Mouse (Mus musculus) ZHBTc4 (cell line): Measurements from ENCODE around the gene Trim58.

Experiments
- DNase-seq: peaks from one replicate; pipeline ENCODE4 v3.0.0-alpha.2; 2011; ENCODE audit warnings: low read depth, low spot score

The Trim58 gene

DNA sequence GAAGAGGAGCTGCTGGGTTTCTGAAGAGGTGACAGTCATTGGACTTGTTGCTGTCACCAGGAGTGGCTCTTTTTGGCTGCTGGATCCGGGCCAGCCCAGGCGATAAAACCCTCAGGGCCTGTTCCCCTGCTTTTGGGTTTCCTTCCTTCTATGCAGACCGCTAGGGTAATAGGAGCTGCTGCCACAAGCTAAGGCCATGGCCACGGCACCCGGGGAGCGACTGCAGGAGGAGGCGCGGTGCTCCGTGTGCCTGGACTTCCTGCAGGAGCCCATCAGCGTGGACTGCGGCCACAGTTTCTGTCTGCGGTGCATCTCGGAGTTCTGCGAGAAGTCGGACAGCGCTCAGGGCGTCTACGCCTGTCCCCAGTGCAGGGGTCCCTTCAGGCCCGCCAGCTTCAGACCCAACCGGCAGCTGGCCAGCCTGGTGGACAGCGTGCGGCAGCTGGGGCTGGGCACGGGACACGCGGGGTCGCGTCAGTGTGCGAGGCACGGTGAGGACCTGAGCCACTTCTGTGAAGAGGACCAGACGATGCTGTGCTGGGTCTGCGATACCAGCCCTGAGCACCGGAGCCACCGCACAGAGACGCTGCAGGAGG, at the start of gene Trim58:
Gene Trim58 (plus strand): TSS at position 194 of the 596 bp plus-strand sequence.
- peak; percentile 46 for DNase-seq

DNA sequence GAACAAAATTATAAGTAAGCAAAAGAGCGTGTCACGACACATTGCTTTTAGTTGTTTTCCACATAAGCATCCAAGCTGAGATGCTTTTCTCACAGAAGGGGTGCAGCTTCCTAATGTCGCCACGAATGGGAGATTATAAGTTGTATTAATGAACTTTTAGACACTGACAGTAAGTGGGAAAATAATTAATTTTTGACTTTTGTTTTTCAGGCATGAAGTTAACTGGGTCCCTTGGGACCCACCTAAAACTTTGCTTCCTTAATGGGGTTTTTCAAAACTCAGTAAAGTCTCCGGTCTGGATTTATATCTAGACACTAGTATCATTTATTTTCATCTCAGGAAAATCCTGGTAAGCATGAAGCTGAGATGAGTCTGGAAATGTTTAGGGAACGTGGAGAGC, 45.5 kb upstream of the Trim58 start, which contains the start of gene Olfr324:
Gene Olfr324 (plus strand): TSS at position 301 of the 400 bp plus-strand sequence.
- DNase-seq, result no peak

DNA sequence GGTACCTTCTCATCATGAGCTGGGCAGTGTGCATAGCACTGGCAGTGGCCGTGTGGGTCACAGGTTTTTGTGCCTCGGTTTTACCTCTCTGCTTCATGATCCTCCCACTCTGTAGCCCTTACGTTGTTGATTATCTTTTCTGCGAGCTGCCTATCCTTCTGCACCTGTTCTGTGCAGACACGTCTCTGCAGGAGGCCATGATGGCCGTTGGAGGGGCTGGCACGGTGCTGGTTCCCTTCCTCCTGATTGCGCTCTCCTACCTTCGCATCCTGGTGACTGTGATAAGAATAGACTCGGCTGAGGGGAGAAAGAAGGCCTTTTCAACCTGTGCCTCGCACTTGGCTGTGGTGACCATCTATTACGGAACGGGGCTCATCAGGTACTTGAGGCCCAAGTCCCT, 42.4 kb upstream of the Trim58 start:
- DNase-seq, result no peak

DNA sequence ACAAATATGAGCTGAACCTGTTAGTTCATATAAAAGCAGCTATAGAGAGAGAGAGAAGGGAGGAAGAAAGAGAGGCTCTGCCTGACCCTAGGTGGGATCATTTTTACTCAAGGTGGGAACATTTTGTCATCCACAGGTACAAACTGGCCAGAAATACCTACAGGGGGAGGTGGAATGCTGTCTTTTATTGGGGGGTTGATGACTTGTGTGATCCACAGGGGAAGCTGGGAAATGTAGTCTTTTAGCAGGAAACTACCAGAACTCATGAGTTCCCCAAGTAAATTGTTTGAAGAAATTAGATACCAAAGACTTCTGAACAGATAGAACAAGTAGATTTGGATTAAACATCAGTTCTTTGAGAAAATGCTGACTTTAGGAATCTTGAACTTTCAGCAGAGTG, 38.2 kb upstream of the Trim58 start:
- no peak for DNase-seq

DNA sequence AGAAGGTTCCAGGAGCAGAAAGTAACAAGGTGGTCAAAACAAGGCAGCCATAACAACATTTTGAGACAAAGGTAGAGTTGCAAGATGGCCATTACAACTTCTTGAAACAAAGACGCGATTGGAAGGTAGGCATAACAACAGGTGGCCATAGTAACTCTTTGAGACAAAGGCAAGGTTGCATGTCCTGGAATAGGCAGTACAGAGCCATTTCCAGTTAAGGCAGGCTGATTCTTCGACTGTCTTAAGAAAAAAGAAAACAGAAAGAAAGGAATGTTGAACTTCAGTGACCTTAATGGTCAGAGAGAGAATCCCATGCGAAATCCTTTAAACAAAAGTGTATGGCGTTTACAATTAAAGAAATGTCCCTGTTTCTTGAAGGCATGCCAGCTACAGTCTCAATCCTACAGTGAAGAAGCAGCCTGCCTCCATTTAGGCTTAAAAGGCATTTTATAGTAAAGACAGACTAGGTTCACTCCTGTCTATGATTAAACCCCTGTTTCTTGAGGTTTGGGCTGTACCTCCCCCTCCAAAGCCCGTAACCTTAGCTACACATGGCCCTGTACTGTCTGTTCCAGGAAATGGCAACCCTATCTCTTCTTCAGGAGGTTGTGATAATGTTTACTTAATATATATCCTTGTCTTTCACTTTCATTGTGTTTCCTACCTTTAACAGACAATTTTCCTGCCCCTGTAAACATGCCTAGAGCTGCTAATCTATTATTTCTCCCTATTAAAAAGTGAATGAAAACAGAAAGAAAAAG, 37.3 kb upstream of the Trim58 start:
- DNase-seq, result peak; percentile 64

DNA sequence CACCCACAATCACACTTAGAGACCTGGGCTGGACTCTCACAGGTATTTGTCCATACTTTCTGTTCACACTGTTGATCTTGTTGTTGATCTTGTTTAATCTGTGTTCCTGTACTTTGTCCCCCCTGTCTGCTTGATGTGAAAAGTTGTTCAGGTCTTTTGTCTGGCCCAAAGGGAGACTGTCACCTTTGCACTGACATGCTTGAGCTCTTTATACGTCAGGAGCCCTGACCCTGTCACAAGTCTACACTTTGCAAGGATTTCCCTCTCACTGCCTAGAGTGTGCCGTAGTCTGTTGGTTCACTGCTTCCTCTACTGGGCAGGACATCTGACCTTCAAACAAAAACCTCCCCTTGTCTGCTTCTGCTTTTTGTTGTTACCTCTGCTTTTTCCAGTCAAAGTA, 35.6 kb upstream of the Trim58 start:
- DNase-seq, result no peak

DNA sequence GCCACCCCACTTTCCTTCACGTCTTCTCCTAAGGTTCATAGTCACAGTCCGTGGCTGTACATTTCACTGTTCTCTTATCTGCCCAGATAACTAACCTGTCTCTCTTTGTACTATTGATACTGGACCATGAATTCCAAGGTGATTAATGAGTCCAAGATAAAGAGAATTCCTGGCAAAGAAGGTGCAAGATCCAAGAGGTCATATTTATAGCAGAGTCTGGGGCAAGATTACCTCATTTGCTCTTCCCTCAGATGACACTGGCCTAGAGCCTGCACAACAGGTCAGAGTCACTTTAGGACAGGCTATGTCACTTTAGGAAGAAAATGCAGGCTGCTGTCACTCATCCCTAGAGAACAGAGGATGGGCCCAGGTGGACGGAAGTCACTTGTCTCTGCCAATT, 35.0 kb upstream of the Trim58 start:
- DNase-seq, result no peak

DNA sequence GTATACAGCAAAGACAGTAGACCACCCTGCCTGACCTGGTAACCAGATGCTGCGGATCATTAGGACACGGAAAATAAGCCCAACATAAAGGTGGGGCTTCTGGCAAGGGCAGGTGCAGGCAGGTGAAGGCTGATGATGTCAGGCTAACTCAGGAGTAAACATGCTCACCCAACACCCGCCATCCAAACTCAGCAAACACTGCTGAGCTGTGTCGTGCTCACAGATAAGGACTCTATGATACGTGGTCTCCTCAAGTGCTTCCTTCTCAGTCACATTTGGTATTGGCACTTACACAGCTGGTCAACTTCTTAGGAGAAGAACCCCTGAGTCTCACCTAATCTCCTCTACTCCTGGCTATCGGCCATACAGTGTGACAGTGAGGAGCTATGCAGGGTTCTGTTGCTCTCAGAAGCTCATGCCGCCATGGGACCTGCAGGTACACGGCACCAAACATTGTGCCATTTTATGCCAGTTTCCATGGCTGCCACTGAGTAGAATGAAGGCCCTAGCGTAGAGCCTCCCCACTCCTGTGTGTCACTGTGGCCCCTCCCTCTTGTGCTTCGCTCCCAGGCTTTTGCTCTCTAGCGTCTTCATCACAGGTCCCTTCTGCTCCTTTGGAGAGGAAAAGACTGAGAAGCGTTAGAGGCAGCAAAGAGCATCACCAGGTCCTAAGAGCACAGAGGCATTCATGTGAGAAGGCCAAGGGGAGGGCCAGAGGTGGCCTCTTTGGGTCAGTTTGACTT, 33.9 kb upstream of the Trim58 start:
- no peak for DNase-seq

DNA sequence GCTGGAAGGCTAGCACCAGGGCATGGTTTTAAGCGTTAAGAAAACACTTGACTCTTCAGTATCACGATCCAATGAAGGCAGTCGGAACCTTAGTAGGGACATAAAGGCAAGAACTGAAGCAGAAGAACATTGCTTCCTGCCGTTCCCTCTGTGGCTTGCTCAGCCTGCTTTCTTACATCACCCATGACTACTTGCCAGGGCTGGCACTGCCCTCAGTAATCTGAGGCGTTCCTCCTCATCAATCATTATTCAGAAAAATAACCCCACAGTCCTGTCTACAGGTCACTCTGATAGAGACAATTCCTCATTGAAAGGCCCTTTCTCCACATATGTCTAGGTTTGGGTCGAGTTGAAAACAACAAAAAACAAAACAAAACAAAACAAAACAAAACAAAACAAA, 33.2 kb upstream of the Trim58 start:
- no peak for DNase-seq

DNA sequence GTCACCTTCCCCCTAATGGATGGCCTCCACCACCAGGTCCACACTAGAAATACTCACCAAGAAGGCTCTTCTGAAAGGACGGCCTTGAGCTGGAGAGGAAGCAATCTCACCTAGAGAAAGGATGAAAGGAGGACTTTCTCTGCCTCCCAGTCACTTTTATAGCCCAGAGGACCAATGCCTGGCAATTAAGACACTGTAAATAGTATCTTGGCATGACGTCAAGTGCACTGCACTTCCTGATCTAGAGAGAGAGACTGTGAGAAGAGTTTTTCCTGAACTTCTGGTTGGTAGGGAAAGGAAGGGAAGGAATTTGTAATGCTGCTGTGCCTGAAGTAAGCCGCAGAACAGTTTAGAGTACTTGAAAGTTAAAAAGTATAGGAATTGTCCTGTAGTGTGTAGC, 26.9 kb upstream of the Trim58 start:
- no peak for DNase-seq

DNA sequence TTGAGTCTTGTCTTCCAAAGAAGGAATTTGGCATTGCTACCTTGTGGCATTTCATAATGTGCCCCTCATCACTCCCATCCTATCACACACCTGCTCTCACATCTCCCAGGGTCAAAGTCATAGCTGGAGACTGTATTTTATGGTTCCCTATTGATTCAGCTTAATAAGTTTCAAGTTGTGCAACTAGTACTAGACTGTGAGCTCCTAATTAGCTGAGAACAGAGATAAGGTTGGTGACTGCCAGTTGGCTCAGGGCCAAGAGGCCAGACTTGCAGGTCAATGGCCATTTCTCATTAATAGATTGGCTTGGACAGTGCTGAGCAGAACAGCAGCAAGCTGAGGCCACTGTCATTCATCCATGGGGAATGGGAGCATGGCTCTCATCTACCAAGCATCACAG, 25.7 kb upstream of the Trim58 start:
- no peak for DNase-seq

DNA sequence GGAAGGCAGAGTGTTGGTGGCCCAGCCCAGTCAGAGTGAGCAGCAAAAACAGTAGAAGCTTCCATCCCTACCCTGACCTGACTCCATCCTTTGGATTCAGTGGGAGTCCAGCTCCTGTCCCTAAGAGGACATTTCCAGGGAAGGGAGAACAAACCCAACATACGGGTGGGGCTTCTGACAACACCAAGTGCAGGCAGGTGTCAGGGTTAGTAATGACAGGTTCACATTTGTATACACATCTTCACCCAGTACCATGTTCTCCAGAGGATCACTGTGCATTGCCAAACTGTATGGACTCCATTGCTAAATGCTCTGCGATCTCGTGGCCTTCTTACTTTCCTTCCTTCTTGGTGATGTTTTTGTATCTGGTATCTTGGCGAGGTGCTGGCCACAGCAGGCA, 24.3 kb upstream of the Trim58 start, which contains the start of gene 2210407C18Rik:
Gene 2210407C18Rik (minus strand): TSS at position 101 of the 400 bp plus-strand sequence.
- DNase-seq, result no peak

DNA sequence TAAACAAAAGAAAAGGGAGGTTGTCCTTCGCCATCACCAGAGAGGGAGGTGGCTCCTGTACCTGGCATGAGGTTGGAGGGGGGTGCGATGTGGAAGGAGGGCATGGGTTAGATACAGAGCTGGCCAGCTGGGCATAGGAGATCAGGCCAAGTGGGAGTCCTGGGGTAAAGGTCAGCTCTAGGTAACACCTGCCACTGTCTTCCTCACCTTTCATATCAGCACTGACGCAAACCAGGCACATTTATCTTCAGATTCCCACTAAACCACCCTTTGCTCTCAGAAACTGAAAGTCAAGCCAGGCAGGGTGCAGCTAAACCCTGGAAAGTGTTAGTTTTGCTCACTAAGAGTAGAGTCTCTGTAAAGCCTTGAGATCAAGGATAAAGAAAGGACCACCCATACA, 21.9 kb upstream of the Trim58 start:
- DNase-seq, result no peak

DNA sequence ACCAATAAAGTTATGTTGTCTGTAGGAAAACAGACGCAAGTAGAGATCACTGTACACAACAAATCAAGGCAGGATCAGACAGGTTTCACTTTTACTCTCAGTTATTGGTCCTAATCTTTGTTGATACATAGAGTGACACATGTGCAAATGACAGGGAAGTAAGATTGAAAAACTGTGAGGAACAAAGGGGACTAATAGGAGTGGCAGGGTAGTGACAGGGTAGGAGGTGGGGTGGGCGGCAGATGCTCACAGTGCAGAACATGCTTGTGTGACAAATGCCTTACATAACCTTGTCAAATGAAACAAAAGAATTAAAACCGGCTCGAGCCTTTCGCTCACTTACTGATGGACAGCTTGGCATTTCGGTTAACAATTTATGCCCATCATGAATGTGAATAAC, 21.5 kb upstream of the Trim58 start:
- DNase-seq, result no peak

DNA sequence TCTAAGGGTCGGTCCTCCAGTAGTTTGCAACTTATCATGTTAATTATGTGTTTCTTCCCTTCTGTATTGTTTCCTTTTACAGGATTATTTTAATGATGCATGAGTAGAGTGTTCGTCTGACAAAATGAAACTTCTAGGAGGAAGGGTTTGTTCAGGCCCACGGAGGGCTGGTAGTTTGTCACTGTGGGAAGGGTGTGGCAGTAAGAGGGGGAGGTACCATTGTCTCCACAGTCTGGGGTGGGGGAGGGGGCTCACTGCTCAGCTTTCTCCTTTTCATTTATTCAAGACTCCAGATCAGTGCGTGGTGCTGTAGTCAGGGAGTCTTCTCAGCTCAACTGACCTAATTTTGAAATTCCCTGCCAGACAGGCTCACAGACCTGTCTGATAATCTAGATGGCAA, 14.1 kb upstream of the Trim58 start:
- DNase-seq, result no peak

DNA sequence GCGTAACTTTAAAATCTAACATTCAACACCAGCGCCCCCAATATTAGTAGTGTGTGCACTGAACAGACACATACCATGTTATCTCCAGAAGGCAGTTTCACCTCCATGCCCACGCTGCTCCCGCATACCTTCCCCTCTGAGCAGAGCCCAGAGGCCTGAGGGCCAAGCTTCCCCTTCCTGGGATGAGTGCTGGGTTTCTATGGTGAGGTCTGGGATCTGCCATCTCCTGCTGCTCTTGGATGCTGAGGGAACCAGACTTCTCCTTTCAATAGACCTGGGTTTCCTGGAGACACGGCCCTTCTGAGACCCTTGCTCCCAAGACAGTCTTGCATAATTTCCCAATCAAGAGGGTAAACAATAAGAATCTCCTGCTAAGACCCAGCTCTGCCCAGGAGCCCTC, 9.9 kb upstream of the Trim58 start, which contains the start of gene Olfr323:
Gene Olfr323 (minus strand): TSS at position 101 of the 400 bp plus-strand sequence.
- DNase-seq, result no peak

DNA sequence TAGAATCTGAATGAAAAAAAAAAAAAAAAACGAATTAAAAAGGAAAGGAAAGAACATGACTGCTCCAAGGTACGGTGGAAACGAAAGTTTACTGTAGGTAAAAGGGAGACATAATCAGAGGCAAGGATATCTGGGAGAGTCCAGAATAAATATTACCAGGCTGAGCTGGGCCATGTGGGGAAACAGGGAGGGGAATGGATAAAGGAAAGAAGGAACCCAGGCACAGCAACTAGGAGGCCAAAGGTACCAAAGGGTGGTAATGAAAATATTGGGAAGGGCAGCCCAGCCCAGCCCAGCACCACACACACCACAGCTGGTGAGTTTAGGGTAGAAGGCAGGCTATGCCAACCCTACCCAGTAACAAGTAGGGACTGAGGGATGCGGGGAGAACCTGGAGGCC, 5.4 kb upstream of the Trim58 start:
- no peak for DNase-seq

DNA sequence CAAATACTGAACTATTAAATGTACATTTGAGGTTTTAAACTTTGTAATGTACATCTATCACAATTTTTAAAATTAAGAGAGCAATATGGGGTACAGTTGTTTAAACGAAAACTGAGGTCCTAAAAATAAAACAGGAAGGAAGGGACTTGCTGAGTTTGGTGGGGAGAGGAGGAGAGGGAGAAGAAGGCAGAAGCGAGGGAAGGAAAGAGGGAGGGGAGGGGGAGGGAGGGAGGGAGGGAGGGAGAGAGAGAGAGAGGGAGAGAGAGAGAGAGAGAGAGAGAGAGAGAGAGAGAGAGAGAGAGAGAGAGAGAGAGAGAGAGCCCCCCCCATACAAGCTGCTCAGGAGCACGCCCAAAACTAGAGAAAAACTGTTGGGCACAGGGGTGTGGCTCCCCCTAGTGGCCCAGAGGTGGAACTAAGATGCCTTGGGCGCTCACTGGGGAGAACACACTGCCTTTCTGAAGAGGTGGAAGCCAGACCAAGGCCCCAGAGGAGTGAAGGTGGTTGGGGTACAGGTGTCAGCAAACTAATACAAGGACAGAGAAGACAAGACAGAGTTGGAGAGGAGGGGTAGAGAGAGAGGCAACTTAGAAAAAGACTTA, 3.8 kb upstream of the Trim58 start:
- peak; percentile 69 for DNase-seq

DNA sequence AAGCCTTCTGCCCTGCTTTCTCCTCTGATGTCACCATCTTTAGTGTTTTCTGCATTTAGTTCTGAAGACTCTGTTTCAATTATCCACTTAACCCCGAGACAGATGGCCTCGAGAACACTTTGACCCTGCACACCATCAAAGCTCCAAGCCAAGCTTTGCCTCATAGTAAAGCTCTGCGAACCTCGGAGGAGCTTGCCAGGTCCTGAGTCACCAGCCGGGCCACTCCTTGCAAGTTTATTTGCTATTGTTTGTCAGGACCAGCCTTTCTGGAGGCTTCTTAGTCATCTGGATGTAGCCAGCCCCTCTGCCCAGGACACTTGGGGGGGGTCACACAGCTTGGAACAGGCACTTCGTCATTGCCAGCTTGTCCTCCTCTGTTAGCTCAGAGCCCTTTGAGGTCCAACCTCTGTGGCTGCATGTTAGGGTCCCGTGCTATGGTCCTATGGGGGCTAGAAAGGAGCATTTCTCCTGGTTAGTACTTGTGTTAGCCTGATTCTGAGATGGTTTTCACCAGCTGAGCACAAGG, 2.0 kb upstream of the Trim58 start:
- DNase-seq, result no peak

DNA sequence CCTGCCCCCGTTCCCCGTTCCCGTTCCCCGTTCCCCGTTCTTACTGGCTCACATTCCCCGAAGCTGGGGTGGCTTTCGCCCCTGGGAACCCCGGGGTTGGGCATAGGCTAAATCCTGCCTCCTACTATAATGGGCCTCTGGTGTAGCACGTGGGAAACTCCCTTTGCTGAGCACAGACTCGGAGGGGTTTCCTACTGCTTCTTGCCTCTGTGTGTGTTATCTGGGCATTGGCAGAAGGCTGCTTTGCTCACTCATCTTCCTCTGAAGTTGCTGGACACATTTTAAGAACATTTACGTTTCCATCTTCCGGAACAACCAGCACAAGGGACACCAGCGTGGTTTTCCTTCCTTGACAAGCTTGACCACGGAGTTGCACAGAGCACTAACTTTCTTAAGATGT, 792 bp downstream of the Trim58 start:
- no peak for DNase-seq

DNA sequence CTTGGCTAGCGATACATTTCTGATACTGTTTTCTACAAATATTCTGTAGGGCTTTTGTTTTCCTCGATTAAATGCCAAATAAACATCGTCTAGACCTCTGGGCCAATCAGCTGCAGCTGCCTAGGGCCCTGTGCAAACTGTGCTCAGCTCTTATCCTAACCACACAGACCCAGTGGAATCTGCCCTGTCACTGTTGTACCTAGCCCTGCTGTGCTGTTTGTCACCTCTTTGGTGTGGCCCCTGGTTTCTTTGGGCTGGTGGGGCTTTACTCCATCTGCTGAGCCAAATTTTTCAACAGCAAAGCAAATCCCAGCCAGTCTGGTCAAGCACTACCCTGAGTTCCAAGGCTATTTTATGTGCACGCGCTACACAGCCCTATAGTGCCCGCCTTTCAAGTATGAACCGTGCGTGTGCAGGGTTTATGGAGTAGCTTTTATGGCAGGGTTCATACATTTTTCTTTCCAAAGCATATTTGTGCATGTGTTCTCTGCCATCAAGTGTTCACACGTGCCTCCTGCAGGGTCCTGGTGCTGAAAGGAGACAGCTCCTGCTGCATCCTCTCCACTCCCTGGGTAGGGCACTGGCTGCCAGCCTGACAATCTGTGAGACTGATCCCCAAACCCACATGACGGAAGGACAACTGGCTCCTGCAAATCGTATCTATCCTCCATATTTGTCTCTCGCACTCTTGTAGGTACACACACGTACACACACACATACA, 1.5 kb downstream of the Trim58 start:
- DNase-seq, result no peak
